Mouse (Mus musculus) adrenal gland, postnatal 25 days (tissue): Measurements from ENCODE around the gene Csnk2a1. TPM values are rescaled to one million over a fixed set of nuclear protein-coding genes. Genes with fewer than 3 reads are reported as not detected.

ENCODE experiments used
- DNase-seq: peaks from one replicate; pipeline ENCODE4 v3.0.0; 2021; ENCODE audit warnings: mixed read lengths
- total RNA-seq: library from RNA; stranded (reverse); gene quantifications from 2 replicates; pipeline ENCODE4 v1.2.3, GENCODE M21; 2021

Gene Csnk2a1
- total RNA-seq, 1 experiment from 2014 or later, result 109 TPM

DNA sequence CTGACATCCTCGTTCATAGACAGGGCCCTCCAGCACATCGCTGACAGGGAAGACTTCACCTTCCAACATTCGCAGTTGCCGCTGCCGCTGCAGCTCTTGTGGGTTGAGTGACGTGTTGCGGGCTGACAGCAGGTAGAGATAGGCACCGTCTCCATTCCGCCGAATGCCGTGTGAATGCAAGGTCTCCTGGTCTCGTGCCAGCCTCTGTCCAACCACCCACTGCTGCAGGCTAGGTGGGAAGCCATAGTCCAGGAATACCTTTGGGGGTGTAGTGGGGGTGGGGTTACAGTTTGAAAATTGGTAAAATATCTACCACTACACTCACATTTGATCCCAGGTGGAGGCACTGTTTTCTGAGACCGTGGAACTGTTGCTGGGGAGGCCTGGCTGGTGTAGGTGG lies 99.5 kb downstream of the Csnk2a1 start:
- no peak for DNase-seq

DNA sequence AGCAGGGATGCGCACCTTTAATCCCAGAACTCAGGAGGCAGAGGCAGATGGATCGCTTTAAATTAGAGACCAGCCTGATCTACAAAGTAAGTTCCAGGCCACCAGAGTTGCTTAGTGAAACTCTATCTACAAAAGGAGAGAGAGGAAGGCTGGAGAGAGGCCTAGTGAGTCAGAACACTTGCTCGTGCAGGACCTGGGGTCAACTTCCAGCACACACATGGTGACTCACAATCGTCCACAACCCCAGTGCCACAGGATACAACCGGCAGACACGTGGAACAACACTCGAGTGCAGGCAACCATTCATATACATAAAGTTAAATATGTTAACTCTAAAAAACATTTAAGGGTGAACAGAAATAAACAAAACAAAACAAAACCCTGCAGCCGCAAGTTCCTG lies 100.0 kb downstream of the Csnk2a1 start:
- DNase-seq, result no peak

DNA sequence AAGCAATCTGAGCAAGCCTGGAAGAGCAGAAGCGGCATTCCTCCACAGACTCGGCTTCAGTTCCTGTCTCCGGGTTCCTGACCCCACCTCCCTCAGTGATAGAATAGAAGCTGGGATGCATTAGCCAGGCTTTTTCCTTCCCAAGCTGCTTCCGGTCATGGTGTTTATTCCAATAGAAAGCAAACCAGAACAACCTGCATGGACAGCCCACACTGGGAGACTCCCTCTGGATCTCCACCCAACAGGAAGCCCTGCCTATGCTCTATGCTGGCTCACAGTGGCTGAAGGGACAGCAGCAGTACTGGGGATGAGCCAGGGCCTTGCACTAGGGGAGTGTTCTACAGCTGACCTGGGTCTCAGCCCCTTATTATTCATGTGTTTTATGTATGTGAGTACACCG lies 101.3 kb downstream of the Csnk2a1 start:
- no peak for DNase-seq

DNA sequence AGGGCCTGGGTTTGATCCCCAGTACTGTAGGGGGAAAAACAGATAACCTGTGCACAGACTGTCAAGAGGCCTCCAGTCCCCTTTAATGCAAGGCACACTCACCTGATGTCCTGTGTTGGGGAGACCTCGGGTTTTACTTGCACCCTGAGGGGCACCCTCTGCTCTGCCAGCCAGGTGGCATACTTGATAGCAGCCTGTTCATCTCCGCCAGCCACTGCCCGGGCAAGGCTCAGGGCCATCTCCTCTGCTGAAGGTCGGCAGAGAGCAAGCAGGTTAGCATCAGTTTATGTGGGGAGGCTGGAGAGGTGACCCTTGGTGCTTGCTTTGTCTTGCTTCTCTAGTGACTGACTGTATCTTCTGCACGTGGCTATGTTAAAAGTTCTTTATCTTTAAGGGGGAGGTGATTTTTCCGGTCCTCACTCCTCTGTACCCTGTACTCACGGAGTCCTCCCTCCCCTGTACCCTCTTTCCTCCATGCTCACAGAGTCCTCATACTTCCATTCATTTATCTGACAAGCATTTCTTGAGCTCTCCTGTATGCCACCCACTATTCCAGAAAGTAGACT lies 104.3 kb downstream of the Csnk2a1 start:
- DNase-seq, result no peak

Other genes starting within 250 kb of the Csnk2a1 start
- 8.8 and 12.7 TPM in 2 replicates for gene Fam110a, start 246.6 kb upstream of the Csnk2a1 start, total RNA-seq
- 2.3 and 2.6 TPM in 2 replicates for gene Slc52a3, start 230.3 kb upstream of the Csnk2a1 start, total RNA-seq
- 0.36 TPM in 1 of 2 replicates, not detected in the other for gene Scrt2, start 145.3 kb upstream of the Csnk2a1 start, total RNA-seq
- gene Srxn1, start 121.3 kb upstream of the Csnk2a1 start, total RNA-seq, result 131 and 337 TPM in 2 replicates
- 3.6 and 5.0 TPM in 2 replicates for gene Tcf15, start 83.3 kb upstream of the Csnk2a1 start, total RNA-seq
- 117 and 119 TPM in 2 replicates for gene Tbc1d20, start 67.0 kb downstream of the Csnk2a1 start, total RNA-seq
- gene Rbck1, start 105.8 kb downstream of the Csnk2a1 start, total RNA-seq, result 113 and 126 TPM in 2 replicates
- gene Trib3, start 117.2 kb downstream of the Csnk2a1 start, total RNA-seq, result 10.6 and 19.7 TPM in 2 replicates
- gene Nrsn2, start 149.8 kb downstream of the Csnk2a1 start, total RNA-seq, result 2.1 and 3.2 TPM in 2 replicates
- gene Sox12, start 171.2 kb downstream of the Csnk2a1 start, total RNA-seq, result 17.0 and 22.8 TPM in 2 replicates
- gene Zcchc3, start 188.2 kb downstream of the Csnk2a1 start, total RNA-seq, result 7.6 and 8.3 TPM in 2 replicates
- gene 6820408C15Rik, start 188.7 kb downstream of the Csnk2a1 start, total RNA-seq, result not detected in 2 replicates
- not detected in 2 replicates for gene Defb23, start 237.8 kb downstream of the Csnk2a1 start, total RNA-seq